ENCODE assay signal across 8 mouse cellular contexts in the genomic region with DNA sequence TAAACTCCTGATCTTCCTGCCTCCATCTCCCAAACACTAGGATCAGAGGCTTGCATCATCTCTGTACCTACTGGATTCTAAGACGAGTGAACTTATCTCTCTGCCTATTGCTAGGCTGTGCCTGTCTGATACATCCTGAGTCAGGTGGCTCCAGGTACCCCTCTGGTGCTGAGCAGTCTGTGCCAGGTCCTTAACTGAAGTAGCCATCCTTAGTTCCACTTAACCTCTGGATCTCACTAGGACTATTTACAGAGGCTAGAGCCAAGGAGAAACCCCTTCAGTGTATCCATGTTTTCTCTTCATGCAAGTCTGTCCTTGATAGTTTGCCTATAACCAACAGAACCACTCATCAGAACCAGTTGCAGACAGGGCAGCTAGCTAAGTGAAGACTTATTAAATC. TPM values are rescaled to one million over a fixed set of nuclear protein-coding genes. Genes with fewer than 3 reads are reported as not detected.
DNase-seq lines count a peak whose midpoint lies in the region; ATAC-seq and TF ChIP-seq lines count a peak whose summit lies in the region.

No protein-coding gene starts in this region.

- peaks cover 46% of the 10 kb centered on the region for H3K4me1 ChIP-seq in kidney, embryonic 16.5 days (ENCODE audit: insufficient read depth, low read length)
- H3K4me1 ChIP-seq in embryonic fibroblast, embryonic 13.5 days (ENCODE audit: control insufficient read depth, insufficient read depth, low read length): no peaks in the 10 kb centered on the region; the same call in 1 of the 2 replicates
- H3K4me1 ChIP-seq in liver, embryonic 11.5 days (replicated peaks; ENCODE audit: control insufficient read depth, insufficient read depth, low read length): peaks cover 25% of the 10 kb centered on the region
- peaks cover 23% of the 10 kb centered on the region for H3K4me1 ChIP-seq in neural tube, embryonic 12.5 days

- peak overlapping the region; percentile 25; the same call in 1 of the 2 replicates for H3K4me3 ChIP-seq in kidney, embryonic 16.5 days (ENCODE audit: low read length)
- peak overlapping the region; percentile 28 for H3K4me3 ChIP-seq in embryonic fibroblast, embryonic 13.5 days (ENCODE audit: insufficient read depth, low read length)
- peak overlapping the region; percentile 87 for H3K4me3 ChIP-seq in liver, embryonic 11.5 days (ENCODE audit: low read depth, low read length)
- H3K4me3 ChIP-seq in neural tube, embryonic 12.5 days: no peak overlapping the region

- H3K27ac ChIP-seq in kidney, embryonic 16.5 days (ENCODE audit: low read length): no peak overlapping the region
- H3K27ac ChIP-seq in embryonic fibroblast, embryonic 13.5 days (ENCODE audit: insufficient read depth, low read length): peak overlapping the region; percentile 69
- H3K27ac ChIP-seq in liver, embryonic 11.5 days (ENCODE audit: low read depth, low read length): 0 out of 2 replicates have a peak overlapping the region, but pooled peaks have one; percentile 19
- H3K27ac ChIP-seq in neural tube, embryonic 12.5 days: no peak overlapping the region

- H3K9me3 ChIP-seq in kidney, embryonic 16.5 days (ENCODE audit: low read length): no peaks in the 10 kb centered on the region
- H3K9me3 ChIP-seq in liver, embryonic 11.5 days (ENCODE audit: control insufficient read depth, low read length): no peaks in the 10 kb centered on the region
- H3K9me3 ChIP-seq in neural tube, embryonic 12.5 days: no peaks in the 10 kb centered on the region

- no peak for DNase-seq in kidney, postnatal 25 days
- no peak for DNase-seq in liver, embryonic 11.5 days (ENCODE audit: low spot score)
- DNase-seq in right cerebral cortex, postnatal 36 days (ENCODE audit: low spot score in 2 of 2): no peak
- no peak for DNase-seq in layer of hippocampus, adult 8-10 months (ENCODE audit: low spot score in 2 of 2)
- DNase-seq in frontal cortex, postnatal 25 days (ENCODE audit: low spot score in 2 of 2): no peak

- H3K27me3 ChIP-seq in kidney, embryonic 16.5 days (ENCODE audit: insufficient read depth, low read length): no peaks in the 10 kb centered on the region
- no peaks in the 10 kb centered on the region for H3K27me3 ChIP-seq in liver, embryonic 11.5 days (replicated peaks; ENCODE audit: control insufficient read depth, insufficient read depth, low read length)
- peaks cover 10% of the 10 kb centered on the region; the same call in 1 of the 2 replicates for H3K27me3 ChIP-seq in neural tube, embryonic 12.5 days (replicated peaks)

- no peak for TF ChIP-seq CTCF in embryonic fibroblast, embryonic 13.5 days (IDR thresholded peaks at IDR 0.05; ENCODE audit: borderline replicate concordance, insufficient read depth, low read length)

- ATAC-seq in kidney, embryonic 16.5 days (ENCODE audit: low FRiP score, low TSS enrichment): no peak
- ATAC-seq in liver, embryonic 11.5 days (replicated peaks; ENCODE audit: low FRiP score): no peak
- ATAC-seq in neural tube, embryonic 12.5 days (ENCODE audit: low FRiP score, low read depth): no peak

- H3K9ac ChIP-seq in kidney, embryonic 16.5 days (replicated peaks; ENCODE audit: low read length): peak overlapping the region; percentile 36
- H3K9ac ChIP-seq in liver, embryonic 11.5 days (ENCODE audit: low read depth, low read length): peak overlapping the region; percentile 21; the same call in 1 of the 2 replicates
- H3K9ac ChIP-seq in neural tube, embryonic 12.5 days: no peak overlapping the region

- H3K4me2 ChIP-seq in kidney, embryonic 16.5 days (replicated peaks; ENCODE audit: low read depth, low read length): peak overlapping the region; percentile 48
- H3K4me2 ChIP-seq in liver, embryonic 11.5 days: peak overlapping the region; percentile 89
- H3K4me2 ChIP-seq in neural tube, embryonic 12.5 days (replicated peaks): peak overlapping the region; percentile 33

- WGBS in kidney, embryonic 16.5 days: 88% methylated on average over 1 of the region's 1 CpGs
- 51% methylated on average over 1 of the region's 1 CpGs for WGBS in liver, embryonic 11.5 days
- WGBS in neural tube, embryonic 12.5 days: 86% methylated on average over 1 of the region's 1 CpGs

- TF ChIP-seq POLR2A in embryonic fibroblast, embryonic 13.5 days (IDR thresholded peaks at IDR 0.05; ENCODE audit: low read depth, low read length): no peak

- no peaks in the 10 kb centered on the region for H3K36me3 ChIP-seq in kidney, embryonic 16.5 days (ENCODE audit: insufficient read depth, low read length)
- no peaks in the 10 kb centered on the region; the same call in 1 of the 2 replicates for H3K36me3 ChIP-seq in liver, embryonic 11.5 days (ENCODE audit: control insufficient read depth, insufficient read depth, low read length)
- H3K36me3 ChIP-seq in neural tube, embryonic 12.5 days: no peaks in the 10 kb centered on the region

RNA-seq across cellular contexts. Expression of a gene that starts 2.9 kb away (rescaled TPM):
- polyA plus RNA-seq in kidney, embryonic 16.5 days (2015; fragmentation: Nextera tagmentation; extraction: Ambion mirVana): 115 and 117 TPM in 2 replicates
- polyA plus RNA-seq in embryonic fibroblast, embryonic 13.5 days (2011; ENCODE audit: insufficient read length, low read depth, missing spikeins): 55.0 and 60.7 TPM in 2 replicates
- 200 and 218 TPM in 2 replicates for polyA plus RNA-seq in liver, embryonic 11.5 days (2014; fragmentation: Nextera tagmentation; extraction: Ambion mirVana)
- polyA plus RNA-seq in neural tube, embryonic 12.5 days (2016; fragmentation: Nextera tagmentation; extraction: Ambion mirVana): 84.2 and 85.6 TPM in 2 replicates
- total RNA-seq in layer of hippocampus, adult 8-10 months (2022): 100 to 1,000 TPM; 112 to 124 (median 117) TPM

RNA-seq across cellular contexts. Expression of a gene that starts 34.1 kb away (rescaled TPM):
- 0.22 TPM in 2 replicates for polyA plus RNA-seq in kidney, embryonic 16.5 days (2015; fragmentation: Nextera tagmentation; extraction: Ambion mirVana)
- polyA plus RNA-seq in embryonic fibroblast, embryonic 13.5 days (2011; ENCODE audit: insufficient read length, low read depth, missing spikeins): 0.33 TPM in 1 of 2 replicates, not detected in the other
- polyA plus RNA-seq in liver, embryonic 11.5 days (2014; fragmentation: Nextera tagmentation; extraction: Ambion mirVana): 0.10 TPM in 1 of 2 replicates, not detected in the other
- 4.1 and 5.5 TPM in 2 replicates for polyA plus RNA-seq in neural tube, embryonic 12.5 days (2016; fragmentation: Nextera tagmentation; extraction: Ambion mirVana)
- total RNA-seq in layer of hippocampus, adult 8-10 months (2022): 10 to 100 TPM; 51.6 to 59.5 (median 52.6) TPM

Comparison
In these comparisons a context has a peak if more than half of its experiments do, and no peak if none do; other contexts are left out.
1. H3K27ac ChIP-seq: peak in embryonic fibroblast, embryonic 13.5 days (single experiment) and liver, embryonic 11.5 days (single experiment); none in kidney, embryonic 16.5 days (single experiment) and neural tube, embryonic 12.5 days (single experiment).
2. H3K4me2 ChIP-seq: peak in every context shown above with its lines; median percentile 89 in liver, embryonic 11.5 days; 48 in kidney, embryonic 16.5 days; 33 in neural tube, embryonic 12.5 days.